Mouse (Mus musculus) spleen, adult 12 weeks (tissue): Measurements from ENCODE around the gene Tada2b.

Experiments used
- DNase-seq: peaks from one replicate; pipeline ENCODE4 v3.0.0; 2022; ENCODE audit warnings: low spot score

The Tada2b gene

GRCm38 (mm10) chr5:36445028-36445427 is 39.1 kb downstream of the Tada2b start:
- no peak for DNase-seq

- no peak for DNase-seq
These were observed 39.5 kb downstream of the Tada2b start for GRCm38 (mm10) chr5:36444611-36445010.

- no peak for DNase-seq
These were observed 43.3 kb downstream of the Tada2b start for GRCm38 (mm10) chr5:36440741-36441140.

GRCm38 (mm10) chr5:36436858-36437257 is 47.2 kb downstream of the Tada2b start:
- DNase-seq = no peak

- DNase-seq = no peak
These were observed 49.6 kb downstream of the Tada2b start for GRCm38 (mm10) chr5:36434398-36434967.

GRCm38 (mm10) chr5:36431711-36432110 is 52.4 kb downstream of the Tada2b start:
- no peak for DNase-seq

- DNase-seq = no peak
These were observed 54.5 kb downstream of the Tada2b start for GRCm38 (mm10) chr5:36429551-36429950.

- no peak for DNase-seq
These were observed 56.3 kb downstream of the Tada2b start for GRCm38 (mm10) chr5:36427831-36428230.

GRCm38 (mm10) chr5:36426404-36426803 is 57.7 kb downstream of the Tada2b start:
- no peak for DNase-seq

GRCm38 (mm10) chr5:36424676-36425075 is 59.4 kb downstream of the Tada2b start:
- DNase-seq = no peak
